Mouse (Mus musculus): Measurements from ENCODE around the gene Nckipsd.

Gene Nckipsd

GRCm38 (mm10) chr9:108808163-108808665 is at the start of gene Nckipsd:
Nckipsd (plus strand) TSS chr9:108808368.
- peak; percentile 94 for DNase-seq (ENCODE audit: low read depth, low spot score)
- peaks cover 7% of the 10 kb centered on the region; the same call in 1 of the 2 replicates for H3K36me3 ChIP-seq (ENCODE audit: control insufficient read depth, insufficient read depth, low read length, poor library complexity, severe bottlenecking)
- H3K27me3 ChIP-seq (ENCODE audit: control insufficient read depth, insufficient read depth, low read length, poor library complexity, severe bottlenecking): no peaks in the 10 kb centered on the region

GRCm38 (mm10) chr9:108759121-108759520 is 49.0 kb upstream of the Nckipsd start:
- Histone ChIP-seq H3K27me3 (ENCODE audit: control insufficient read depth, insufficient read depth, low read length, poor library complexity, severe bottlenecking) (no peaks in the 10 kb centered on the region), H3K36me3 (ENCODE audit: control insufficient read depth, insufficient read depth, low read length, poor library complexity, severe bottlenecking) (no peaks in the 10 kb centered on the region)
- DNase-seq (ENCODE audit: low read depth, low spot score): no peak

- no peaks in the 10 kb centered on the region for H3K27me3 ChIP-seq (ENCODE audit: control insufficient read depth, insufficient read depth, low read length, poor library complexity, severe bottlenecking)
- DNase-seq (ENCODE audit: low read depth, low spot score): peak; percentile 68
- H3K36me3 ChIP-seq (ENCODE audit: control insufficient read depth, insufficient read depth, low read length, poor library complexity, severe bottlenecking): no peaks in the 10 kb centered on the region
Measured at GRCm38 (mm10) chr9:108759805-108760204, 48.4 kb upstream of the Nckipsd start.

GRCm38 (mm10) chr9:108761561-108761960 is 46.6 kb upstream of the Nckipsd start:
- H3K27me3 ChIP-seq (ENCODE audit: control insufficient read depth, insufficient read depth, low read length, poor library complexity, severe bottlenecking): no peaks in the 10 kb centered on the region
- DNase-seq (ENCODE audit: low read depth, low spot score): peak; percentile 50
- H3K36me3 ChIP-seq (ENCODE audit: control insufficient read depth, insufficient read depth, low read length, poor library complexity, severe bottlenecking): no peaks in the 10 kb centered on the region

- Histone ChIP-seq H3K36me3 (ENCODE audit: control insufficient read depth, insufficient read depth, low read length, poor library complexity, severe bottlenecking) (no peaks in the 10 kb centered on the region), H3K27me3 (ENCODE audit: control insufficient read depth, insufficient read depth, low read length, poor library complexity, severe bottlenecking) (no peaks in the 10 kb centered on the region)
- DNase-seq (ENCODE audit: low read depth, low spot score): no peak
Measured at GRCm38 (mm10) chr9:108764971-108765370, 43.2 kb upstream of the Nckipsd start.

GRCm38 (mm10) chr9:108776614-108777013 is 31.6 kb upstream of the Nckipsd start:
- DNase-seq (ENCODE audit: low read depth, low spot score): no peak
- Histone ChIP-seq H3K27me3 (ENCODE audit: control insufficient read depth, insufficient read depth, low read length, poor library complexity, severe bottlenecking) (no peaks in the 10 kb centered on the region), H3K36me3 (ENCODE audit: control insufficient read depth, insufficient read depth, low read length, poor library complexity, severe bottlenecking) (no peaks in the 10 kb centered on the region)

- DNase-seq (ENCODE audit: low read depth, low spot score): no peak
- no peaks in the 10 kb centered on the region for H3K27me3 ChIP-seq (ENCODE audit: control insufficient read depth, insufficient read depth, low read length, poor library complexity, severe bottlenecking)
- H3K36me3 ChIP-seq (ENCODE audit: control insufficient read depth, insufficient read depth, low read length, poor library complexity, severe bottlenecking): no peaks in the 10 kb centered on the region
Measured at GRCm38 (mm10) chr9:108777276-108777675, 30.9 kb upstream of the Nckipsd start.

GRCm38 (mm10) chr9:108780959-108781358 is 27.2 kb upstream of the Nckipsd start:
- DNase-seq (ENCODE audit: low read depth, low spot score): no peak
- H3K27me3 ChIP-seq (ENCODE audit: control insufficient read depth, insufficient read depth, low read length, poor library complexity, severe bottlenecking): no peaks in the 10 kb centered on the region
- no peaks in the 10 kb centered on the region for H3K36me3 ChIP-seq (ENCODE audit: control insufficient read depth, insufficient read depth, low read length, poor library complexity, severe bottlenecking)

- Histone ChIP-seq H3K36me3 (ENCODE audit: control insufficient read depth, insufficient read depth, low read length, poor library complexity, severe bottlenecking) (no peaks in the 10 kb centered on the region), H3K27me3 (ENCODE audit: control insufficient read depth, insufficient read depth, low read length, poor library complexity, severe bottlenecking) (no peaks in the 10 kb centered on the region)
- no peak for DNase-seq (ENCODE audit: low read depth, low spot score)
Measured at GRCm38 (mm10) chr9:108781891-108782290, 26.3 kb upstream of the Nckipsd start.

- Histone ChIP-seq H3K27me3 (ENCODE audit: control insufficient read depth, insufficient read depth, low read length, poor library complexity, severe bottlenecking) (no peaks in the 10 kb centered on the region), H3K36me3 (ENCODE audit: control insufficient read depth, insufficient read depth, low read length, poor library complexity, severe bottlenecking) (no peaks in the 10 kb centered on the region)
- DNase-seq (ENCODE audit: low read depth, low spot score): no peak
Measured at GRCm38 (mm10) chr9:108782836-108783547, 25.2 kb upstream of the Nckipsd start.

GRCm38 (mm10) chr9:108783548-108784463 is 24.4 kb upstream of the Nckipsd start, which contains the start of gene Ip6k2:
Ip6k2 (plus strand) TSS chr9:108783796.
- no peaks in the 10 kb centered on the region for H3K36me3 ChIP-seq (ENCODE audit: control insufficient read depth, insufficient read depth, low read length, poor library complexity, severe bottlenecking)
- peak; percentile 92 for DNase-seq (ENCODE audit: low read depth, low spot score)
- H3K27me3 ChIP-seq (ENCODE audit: control insufficient read depth, insufficient read depth, low read length, poor library complexity, severe bottlenecking): no peaks in the 10 kb centered on the region

GRCm38 (mm10) chr9:108785416-108785815 is 22.8 kb upstream of the Nckipsd start:
- no peak for DNase-seq (ENCODE audit: low read depth, low spot score)
- Histone ChIP-seq H3K27me3 (ENCODE audit: control insufficient read depth, insufficient read depth, low read length, poor library complexity, severe bottlenecking) (no peaks in the 10 kb centered on the region), H3K36me3 (ENCODE audit: control insufficient read depth, insufficient read depth, low read length, poor library complexity, severe bottlenecking) (no peaks in the 10 kb centered on the region)

- Histone ChIP-seq H3K36me3 (ENCODE audit: control insufficient read depth, insufficient read depth, low read length, poor library complexity, severe bottlenecking) (no peaks in the 10 kb centered on the region), H3K27me3 (ENCODE audit: control insufficient read depth, insufficient read depth, low read length, poor library complexity, severe bottlenecking) (no peaks in the 10 kb centered on the region)
- no peak for DNase-seq (ENCODE audit: low read depth, low spot score)
Measured at GRCm38 (mm10) chr9:108786494-108786893, 21.7 kb upstream of the Nckipsd start.

GRCm38 (mm10) chr9:108787080-108787479 is 21.1 kb upstream of the Nckipsd start:
- no peaks in the 10 kb centered on the region for H3K36me3 ChIP-seq (ENCODE audit: control insufficient read depth, insufficient read depth, low read length, poor library complexity, severe bottlenecking)
- H3K27me3 ChIP-seq (ENCODE audit: control insufficient read depth, insufficient read depth, low read length, poor library complexity, severe bottlenecking): no peaks in the 10 kb centered on the region
- DNase-seq (ENCODE audit: low read depth, low spot score): no peak

GRCm38 (mm10) chr9:108788713-108789112 is 19.5 kb upstream of the Nckipsd start:
- no peaks in the 10 kb centered on the region for H3K27me3 ChIP-seq (ENCODE audit: control insufficient read depth, insufficient read depth, low read length, poor library complexity, severe bottlenecking)
- DNase-seq (ENCODE audit: low read depth, low spot score): no peak
- no peaks in the 10 kb centered on the region for H3K36me3 ChIP-seq (ENCODE audit: control insufficient read depth, insufficient read depth, low read length, poor library complexity, severe bottlenecking)
